22 mouse cellular contexts compared by ENCODE assay signal in the genomic region with DNA sequence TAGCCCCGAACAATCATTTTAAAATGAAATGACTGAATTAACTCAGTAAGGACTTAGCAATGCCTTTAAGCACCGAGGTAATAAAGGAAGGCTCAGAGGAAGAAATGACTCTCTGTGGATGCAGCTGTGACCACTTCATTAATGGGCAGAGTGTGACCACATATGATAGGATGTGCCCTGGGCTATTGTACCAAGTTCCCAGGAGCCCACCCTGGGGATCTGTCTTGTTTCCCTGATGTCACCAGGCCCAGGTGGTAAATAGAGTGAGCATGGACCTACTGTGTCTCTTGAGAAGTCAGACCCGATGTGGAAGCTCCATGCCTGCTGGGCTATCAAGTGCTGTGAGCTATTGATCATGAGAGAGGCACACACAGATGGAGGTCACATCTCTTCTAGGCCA. TPM values are rescaled to one million over a fixed set of nuclear protein-coding genes. Genes with fewer than 3 reads are reported as not detected.
DNase-seq lines count a peak whose midpoint lies in the region; ATAC-seq and TF ChIP-seq lines count a peak whose summit lies in the region.
"Had no signal": no experiment of that assay in that cellular context is flagged by ENCODE, and none has a peak within 500 bp of the region (broad histone marks: within the 10 kb centered on the region; RNA-seq: fewer than 3 reads in every experiment).

No protein-coding gene starts in this region.

- TF ChIP-seq CTCF in hindbrain, postnatal 0 days (IDR thresholded peaks at IDR 0.05; ENCODE audit: low read depth): no peak

- peak; percentile 6 for DNase-seq in embryo, embryonic 11 days
- no peak for DNase-seq in embryo, embryonic 10 days (ENCODE audit: low spot score)
- DNase-seq in hindbrain, embryonic 11.5 days (ENCODE audit: low spot score): peak; percentile 15
- no peak for DNase-seq in hindbrain, postnatal 0 days (ENCODE audit: low spot score)
- DNase-seq in hindbrain, embryonic 14.5 days (ENCODE audit: low spot score): no peak
- DNase-seq: adrenal gland, adult 2 months; adrenal gland, adult 8-10 months; adrenal gland, postnatal 10 days; adrenal gland, postnatal 14 days; adrenal gland, postnatal 25 days; adrenal gland, postnatal 36 days; B cell, adult 2 months; cerebellum, adult 11 months; cerebellum, adult 11-12 months; cerebellum, adult 18-20 months had no signal

- H3K4me2 ChIP-seq in hindbrain, embryonic 11.5 days (replicated peaks; ENCODE audit: low read depth, low read length): no peak overlapping the region
- H3K4me2 ChIP-seq in hindbrain, postnatal 0 days (ENCODE audit: low read depth, low read length): no peak overlapping the region
- no peak overlapping the region for H3K4me2 ChIP-seq in hindbrain, embryonic 12.5 days (replicated peaks)
- H3K4me2 ChIP-seq in hindbrain, embryonic 14.5 days (replicated peaks): no peak overlapping the region

- 64% methylated on average over 3 of the region's 3 CpGs for WGBS in hindbrain, embryonic 11.5 days
- WGBS in hindbrain, postnatal 0 days: 55% methylated on average over 3 of the region's 3 CpGs
- 46% methylated on average over 3 of the region's 3 CpGs for WGBS in hindbrain, embryonic 12.5 days
- WGBS in hindbrain, embryonic 14.5 days: 51% methylated on average over 3 of the region's 3 CpGs

- peak; percentile 53; the same call in 1 of the 2 replicates for ATAC-seq in hindbrain, embryonic 11.5 days (ENCODE audit: low FRiP score)
- ATAC-seq in hindbrain, postnatal 0 days: no peak
- ATAC-seq in hindbrain, embryonic 12.5 days (ENCODE audit: low FRiP score): peak; percentile 63; the same call in 1 of the 2 replicates
- no peak for ATAC-seq in hindbrain, embryonic 14.5 days (ENCODE audit: low FRiP score)
- ATAC-seq: activated CD4-positive, CD25-positive, alpha-beta regulatory T cell, adult 4 months; CD4-positive, CD25-positive, alpha-beta regulatory T cell, adult 4 months; Patski had no signal

- H3K27ac ChIP-seq in hindbrain, embryonic 11.5 days (ENCODE audit: low read depth, low read length): no peak overlapping the region
- H3K27ac ChIP-seq in hindbrain, postnatal 0 days: no peak overlapping the region
- no peak overlapping the region for H3K27ac ChIP-seq in hindbrain, embryonic 12.5 days
- no peak overlapping the region for H3K27ac ChIP-seq in hindbrain, embryonic 14.5 days

- H3K36me3 ChIP-seq in hindbrain, embryonic 11.5 days (ENCODE audit: control insufficient read depth, insufficient read depth, low read length): no peaks in the 10 kb centered on the region
- H3K36me3 ChIP-seq in hindbrain, postnatal 0 days (ENCODE audit: insufficient read depth, low read length): no peaks in the 10 kb centered on the region
- no peaks in the 10 kb centered on the region for H3K36me3 ChIP-seq in hindbrain, embryonic 12.5 days
- H3K36me3 ChIP-seq in hindbrain, embryonic 14.5 days (replicated peaks; ENCODE audit: control insufficient read depth, insufficient read depth): no peaks in the 10 kb centered on the region
- H3K36me3 ChIP-seq: G1E had no signal

- H3K9me3 ChIP-seq in hindbrain, embryonic 11.5 days (ENCODE audit: control insufficient read depth, low read length): no peaks in the 10 kb centered on the region
- H3K9me3 ChIP-seq in hindbrain, postnatal 0 days (ENCODE audit: low read length): no peaks in the 10 kb centered on the region
- no peaks in the 10 kb centered on the region for H3K9me3 ChIP-seq in hindbrain, embryonic 12.5 days (replicated peaks)
- no peaks in the 10 kb centered on the region for H3K9me3 ChIP-seq in hindbrain, embryonic 14.5 days (ENCODE audit: control insufficient read depth, low read length)
- H3K9me3 ChIP-seq: G1E had no signal

- no peak overlapping the region for H3K4me3 ChIP-seq in hindbrain, embryonic 11.5 days (ENCODE audit: low read depth, low read length)
- H3K4me3 ChIP-seq in hindbrain, postnatal 0 days (ENCODE audit: low read length): no peak overlapping the region
- no peak overlapping the region for H3K4me3 ChIP-seq in hindbrain, embryonic 12.5 days
- H3K4me3 ChIP-seq in hindbrain, embryonic 14.5 days (replicated peaks; ENCODE audit: low read length): no peak overlapping the region

- H3K9ac ChIP-seq in hindbrain, embryonic 11.5 days (ENCODE audit: low read depth, low read length): no peak overlapping the region
- no peak overlapping the region for H3K9ac ChIP-seq in hindbrain, postnatal 0 days (replicated peaks; ENCODE audit: low read length)
- H3K9ac ChIP-seq in hindbrain, embryonic 12.5 days: no peak overlapping the region
- no peak overlapping the region for H3K9ac ChIP-seq in hindbrain, embryonic 14.5 days

- H3K4me1 ChIP-seq in hindbrain, embryonic 11.5 days (replicated peaks; ENCODE audit: control insufficient read depth, insufficient read depth, low read length): no peaks in the 10 kb centered on the region
- H3K4me1 ChIP-seq in hindbrain, postnatal 0 days (ENCODE audit: insufficient read depth, low read length): 0 out of 2 replicates have a peak, but pooled peaks cover 2% of the 10 kb centered on the region
- H3K4me1 ChIP-seq in hindbrain, embryonic 12.5 days: peaks cover 7% of the 10 kb centered on the region
- H3K4me1 ChIP-seq in hindbrain, embryonic 14.5 days (replicated peaks; ENCODE audit: control insufficient read depth, insufficient read depth, low read length): no peaks in the 10 kb centered on the region

- H3K27me3 ChIP-seq in hindbrain, embryonic 11.5 days (ENCODE audit: control insufficient read depth, insufficient read depth, low read length): no peaks in the 10 kb centered on the region
- no peaks in the 10 kb centered on the region for H3K27me3 ChIP-seq in hindbrain, postnatal 0 days (ENCODE audit: insufficient read depth, low read length)
- H3K27me3 ChIP-seq in hindbrain, embryonic 12.5 days: peaks cover 3% of the 10 kb centered on the region; the same call in 1 of the 2 replicates
- H3K27me3 ChIP-seq in hindbrain, embryonic 14.5 days (ENCODE audit: control insufficient read depth, insufficient read depth, low read length): no peaks in the 10 kb centered on the region

RNA-seq across cellular contexts. Expression of gene Ppp2r2c, which starts 13.1 kb away (rescaled TPM):
- 1.9 and 3.3 TPM in 2 replicates for polyA plus RNA-seq in hindbrain, embryonic 11.5 days (2014; fragmentation: Nextera tagmentation; extraction: Ambion mirVana)
- 255 and 263 TPM in 2 replicates for total RNA-seq in hindbrain, postnatal 0 days (2014; rRNA removed)
- 103 and 105 TPM in 2 replicates for polyA plus RNA-seq in hindbrain, postnatal 0 days (2015; fragmentation: Nextera tagmentation; extraction: Ambion mirVana)
- 7.6 and 8.0 TPM in 2 replicates for polyA plus RNA-seq in hindbrain, embryonic 12.5 days (2016; fragmentation: Nextera tagmentation; extraction: Ambion mirVana)
- 63.6 and 78.4 TPM in 2 replicates for polyA plus RNA-seq in hindbrain, embryonic 14.5 days (2014; fragmentation: Nextera tagmentation; extraction: Ambion mirVana)
- total RNA-seq: MEL had no signal
- polyA plus RNA-seq: activated CD4-positive, CD25-positive, alpha-beta regulatory T cell, adult 4 months; C2C12; CD4-positive, CD25-positive, alpha-beta regulatory T cell, adult 4 months; G1E had no signal

RNA-seq across cellular contexts. Expression of gene Man2b2, which starts 24.7 kb away (rescaled TPM):
- 10.4 and 12.2 TPM in 2 replicates for polyA plus RNA-seq in hindbrain, embryonic 11.5 days (2014; fragmentation: Nextera tagmentation; extraction: Ambion mirVana)
- 30.0 and 30.2 TPM in 2 replicates for total RNA-seq in hindbrain, postnatal 0 days (2014; rRNA removed)
- 16.0 and 17.9 TPM in 2 replicates for polyA plus RNA-seq in hindbrain, postnatal 0 days (2015; fragmentation: Nextera tagmentation; extraction: Ambion mirVana)
- 16.1 and 16.7 TPM in 2 replicates for polyA plus RNA-seq in hindbrain, embryonic 12.5 days (2016; fragmentation: Nextera tagmentation; extraction: Ambion mirVana)
- polyA plus RNA-seq in hindbrain, embryonic 14.5 days (2014; fragmentation: Nextera tagmentation; extraction: Ambion mirVana): 13.0 and 13.9 TPM in 2 replicates

RNA-seq across cellular contexts. Expression of gene Mrfap1, which starts 58.6 kb away (rescaled TPM):
- polyA plus RNA-seq in hindbrain, embryonic 11.5 days (2014; fragmentation: Nextera tagmentation; extraction: Ambion mirVana): 574 and 582 TPM in 2 replicates
- 278 and 298 TPM in 2 replicates for total RNA-seq in hindbrain, postnatal 0 days (2014; rRNA removed)
- polyA plus RNA-seq in hindbrain, postnatal 0 days (2015; fragmentation: Nextera tagmentation; extraction: Ambion mirVana): 443 and 477 TPM in 2 replicates
- 495 and 532 TPM in 2 replicates for polyA plus RNA-seq in hindbrain, embryonic 12.5 days (2016; fragmentation: Nextera tagmentation; extraction: Ambion mirVana)
- polyA plus RNA-seq in hindbrain, embryonic 14.5 days (2014; fragmentation: Nextera tagmentation; extraction: Ambion mirVana): 360 and 387 TPM in 2 replicates

Comparison
In these comparisons a context has a peak if more than half of its experiments do, and no peak if none do; other contexts are left out.
1. DNase-seq: peak in embryo, embryonic 11 days (single experiment) and hindbrain, embryonic 11.5 days (single experiment); none in embryo, embryonic 10 days (single experiment), hindbrain, postnatal 0 days (single experiment) and hindbrain, embryonic 14.5 days (single experiment).
2. ATAC-seq: peak in hindbrain, embryonic 11.5 days (single experiment) and hindbrain, embryonic 12.5 days (single experiment); none in hindbrain, postnatal 0 days (single experiment) and hindbrain, embryonic 14.5 days (single experiment).